Mouse (Mus musculus) heart, postnatal 25 days (tissue): ENCODE results near the gene Atp6v0a1. TPM values are rescaled to one million over a fixed set of nuclear protein-coding genes. Genes with fewer than 3 reads are reported as not detected.

Experiments
- DNase-seq: peaks from one replicate; pipeline ENCODE4 v3.0.0; 2022; ENCODE audit warnings: low spot score
- intact Hi-C: fragments of 180-260 bp; cut with DNase I; formaldehyde crosslinking; loops from one replicate; pipeline ENCODE4 v1.15.1; 2025
- total RNA-seq, 2 experiments: library from RNA; stranded (reverse); gene quantifications; 2 replicates each; pipeline ENCODE4 v1.2.3; 2021

Gene Atp6v0a1
- 10 to 100 TPM; 84.7 to 87.3 TPM for total RNA-seq

GRCm38 (mm10) chr11:101009046-101009887 lies at the start of gene Atp6v0a1:
Atp6v0a1 (plus strand) TSS chr11:101009452.
- DNase-seq, result peak; percentile 96
- intact Hi-C loops, result no loop called here

GRCm38 (mm10) chr11:100959464-100959810 lies 49.8 kb upstream of the Atp6v0a1 start:
- intact Hi-C loops, result loop anchor here (2.0 kb wide), 2 partner anchors 99 to 245 kb away; no protein-coding TSS in a partner anchor

GRCm38 (mm10) chr11:100959826-100960225 lies 49.4 kb upstream of the Atp6v0a1 start:
- no peak for DNase-seq
- intact Hi-C loops, result loop anchor here (2.0 to 10.0 kb wide), 3 partner anchors 99 to 1085 kb away; partner anchors contain the start of gene Cd300lg

More at GRCm38 (mm10) chr11:100959464-100959810, 49.8 kb upstream of the Atp6v0a1 start:
- peak; percentile 47 for DNase-seq

- DNase-seq, result peak; percentile 68
- intact Hi-C loops, result loop anchor here (10.0 kb wide), 1 partner anchor 1084 kb away; the partner anchor contains the start of gene Cd300lg
Observed at GRCm38 (mm10) chr11:100960540-100960939, 48.7 kb upstream of the Atp6v0a1 start.

GRCm38 (mm10) chr11:100962371-100962911 lies 46.8 kb upstream of the Atp6v0a1 start:
- DNase-seq, result peak; percentile 82
- intact Hi-C loops, result loop anchor here (10.0 kb wide), 1 partner anchor 1082 kb away; the partner anchor contains the start of gene Cd300lg

GRCm38 (mm10) chr11:100963647-100964046 lies 45.6 kb upstream of the Atp6v0a1 start:
- peak; percentile 72 for DNase-seq
- intact Hi-C loops, result loop anchor here (10.0 kb wide), 1 partner anchor 1081 kb away; the partner anchor contains the start of gene Cd300lg

- no peak for DNase-seq
- intact Hi-C loops, result loop anchor here (10.0 kb wide), 1 partner anchor 1081 kb away; the partner anchor contains the start of gene Cd300lg
Observed at GRCm38 (mm10) chr11:100964180-100964579, 45.1 kb upstream of the Atp6v0a1 start.

GRCm38 (mm10) chr11:100964901-100965542 lies 44.2 kb upstream of the Atp6v0a1 start:
- no peak for DNase-seq
- intact Hi-C loops, result loop anchor here (10.0 kb wide), 1 partner anchor 1080 kb away; the partner anchor contains the start of gene Cd300lg

GRCm38 (mm10) chr11:100965760-100966159 lies 43.5 kb upstream of the Atp6v0a1 start:
- intact Hi-C loops, result loop anchor here (10.0 kb wide), 1 partner anchor 1079 kb away; the partner anchor contains the start of gene Cd300lg
- no peak for DNase-seq

GRCm38 (mm10) chr11:100967376-100967775 lies 41.9 kb upstream of the Atp6v0a1 start:
- intact Hi-C loops, result loop anchor here (10.0 kb wide), 1 partner anchor 1077 kb away; the partner anchor contains the start of gene Cd300lg
- peak; percentile 29 for DNase-seq

GRCm38 (mm10) chr11:100967881-100968420 lies 41.3 kb upstream of the Atp6v0a1 start:
- DNase-seq, result no peak
- intact Hi-C loops, result loop anchor here (10.0 kb wide), 1 partner anchor 1077 kb away; the partner anchor contains the start of gene Cd300lg

- intact Hi-C loops, result loop anchor here (10.0 kb wide), 1 partner anchor 1076 kb away; the partner anchor contains the start of gene Cd300lg
- DNase-seq, result no peak
Observed at GRCm38 (mm10) chr11:100968501-100968900, 40.8 kb upstream of the Atp6v0a1 start.

- peak; percentile 35 for DNase-seq
- intact Hi-C loops, result loop anchor here (10.0 kb wide), 1 partner anchor 1076 kb away; the partner anchor contains the start of gene Cd300lg
Observed at GRCm38 (mm10) chr11:100969189-100969743, 40.0 kb upstream of the Atp6v0a1 start.

- intact Hi-C loops, result loop anchor here (10.0 kb wide), 1 partner anchor 1075 kb away; the partner anchor contains the start of gene Cd300lg
- peak; percentile 74 for DNase-seq
Observed at GRCm38 (mm10) chr11:100969744-100970556, 39.3 kb upstream of the Atp6v0a1 start.

- peak; percentile 99 for DNase-seq
- intact Hi-C loops, result no loop called here
Observed at GRCm38 (mm10) chr11:100970557-100970937, 38.7 kb upstream of the Atp6v0a1 start, which contains the start of gene Cavin1. Cavin1 (minus strand) TSS chr11:100970887.

GRCm38 (mm10) chr11:100971455-100971854 lies 37.8 kb upstream of the Atp6v0a1 start:
- DNase-seq, result no peak
- intact Hi-C loops, result no loop called here

- intact Hi-C loops, result no loop called here
- DNase-seq, result no peak
Observed at GRCm38 (mm10) chr11:100973245-100973644, 36.0 kb upstream of the Atp6v0a1 start.

- DNase-seq, result no peak
- intact Hi-C loops, result no loop called here
Observed at GRCm38 (mm10) chr11:100974381-100974970, 34.8 kb upstream of the Atp6v0a1 start.
